Mouse (Mus musculus) forebrain, embryonic 13.5 days (tissue): ENCODE data around the gene A830018L16Rik. TPM values are rescaled to one million over a fixed set of nuclear protein-coding genes. Genes with fewer than 3 reads are reported as not detected.

ENCODE experiments used
- ATAC-seq: fragments of 200-750 bp; cut with Nextera tagmentation; 2 replicates; pipeline ENCODE4 v1.8.0; 2017
- H3K27ac ChIP-seq: fragments of 300-500 bp; sonication (generic); 2 replicates; pipeline ENCODE4 v1.5.1; 2015; ENCODE audit warnings: inconsistent platforms, mild to moderate bottlenecking, moderate library complexity
- H3K27me3 ChIP-seq: fragments of 300-500 bp; sonication (generic); 2 replicates; pipeline ENCODE4 v1.6.1; 2015; ENCODE audit warnings: mild to moderate bottlenecking, inconsistent platforms
- H3K36me3 ChIP-seq: fragments of 300-500 bp; sonication (generic); 2 replicates; pipeline ENCODE4 v1.6.1; 2015; ENCODE audit warnings: mild to moderate bottlenecking, inconsistent platforms; ENCODE audit not compliant: poor library complexity, severe bottlenecking
- H3K4me1 ChIP-seq: fragments of 300-500 bp; sonication (generic); 2 replicates; pipeline ENCODE4 v1.6.1; 2015; ENCODE audit warnings: inconsistent platforms
- H3K4me2 ChIP-seq: fragments of 300-500 bp; sonication (generic); 2 replicates; pipeline ENCODE4 v1.6.1; 2015; ENCODE audit warnings: inconsistent platforms, mild to moderate bottlenecking, moderate library complexity
- H3K4me3 ChIP-seq: fragments of 300-500 bp; sonication (generic); 2 replicates; pipeline ENCODE4 v1.5.1; 2015; ENCODE audit warnings: mild to moderate bottlenecking, inconsistent platforms
- H3K9ac ChIP-seq: fragments of 300-500 bp; sonication (generic); 2 replicates; pipeline ENCODE4 v1.6.1; 2015; ENCODE audit warnings: mild to moderate bottlenecking, inconsistent platforms
- H3K9me3 ChIP-seq: fragments of 300-500 bp; sonication (generic); replicated peaks from 2 replicates; pipeline ENCODE4 v1.6.1; 2016; ENCODE audit warnings: inconsistent platforms
- WGBS: fragments of 180-500 bp; shearing (Covaris S2); methylation state at CpG from one replicate; pipeline ENCODE4 v1.1.7; 2015; 5-methylcytosine and 5-hydroxymethylcytosine counted together
- polyA plus RNA-seq: library from polyadenylated mRNA; unstranded; fragments of >200 nt; fragmentation: Nextera tagmentation; extraction: Ambion mirVana; gene quantifications from 2 replicates; pipeline ENCODE4 v1.2.1, GENCODE M21; 2015

The A830018L16Rik gene
- polyA plus RNA-seq: 0.89 and 2.8 TPM in 2 replicates

GRCm38 (mm10) chr1:11413894-11414556 is at the start of gene A830018L16Rik:
Gene A830018L16Rik, plus strand, starts transcription at chr1:11414105.
- peak within 1 kb of the TSS; percentile 85 for H3K4me2 ChIP-seq
- H3K4me3 ChIP-seq: peak within 1 kb of the TSS; percentile 54
- no peaks in the 10 kb centered on the region for H3K9me3 ChIP-seq
- H3K27ac ChIP-seq: no peak within 1 kb of the TSS
- peak; percentile 99 for ATAC-seq
- H3K27me3 ChIP-seq: peaks cover 11% of the 10 kb centered on the region
- no peaks in the 10 kb centered on the region for H3K36me3 ChIP-seq
- H3K4me1 ChIP-seq: no peaks in the 10 kb centered on the region
- under 1% methylated on average over 50 of the region's 50 CpGs for WGBS
- H3K9ac ChIP-seq: peak within 1 kb of the TSS; percentile 65

- Histone ChIP-seq H3K27ac (no peak overlapping the region), H3K4me3 (no peak overlapping the region), H3K9me3 (no peaks in the 10 kb centered on the region), H3K9ac (no peak overlapping the region), H3K4me1 (no peaks in the 10 kb centered on the region), H3K4me2 (no peak overlapping the region), H3K27me3 (no peaks in the 10 kb centered on the region), H3K36me3 (no peaks in the 10 kb centered on the region)
- ATAC-seq: no peak
- WGBS: 63% methylated on average over 3 of the region's 3 CpGs
Observed at GRCm38 (mm10) chr1:11385846-11386245, 28.1 kb upstream of the A830018L16Rik start.

GRCm38 (mm10) chr1:11395408-11395807 is 18.5 kb upstream of the A830018L16Rik start:
- Histone ChIP-seq H3K9ac (no peak overlapping the region), H3K9me3 (no peaks in the 10 kb centered on the region), H3K4me3 (no peak overlapping the region), H3K36me3 (no peaks in the 10 kb centered on the region), H3K4me2 (no peak overlapping the region), H3K27me3 (no peaks in the 10 kb centered on the region), H3K27ac (no peak overlapping the region), H3K4me1 (no peaks in the 10 kb centered on the region)
- 38% methylated on average over 4 of the region's 4 CpGs for WGBS
- ATAC-seq: no peak

DNA sequence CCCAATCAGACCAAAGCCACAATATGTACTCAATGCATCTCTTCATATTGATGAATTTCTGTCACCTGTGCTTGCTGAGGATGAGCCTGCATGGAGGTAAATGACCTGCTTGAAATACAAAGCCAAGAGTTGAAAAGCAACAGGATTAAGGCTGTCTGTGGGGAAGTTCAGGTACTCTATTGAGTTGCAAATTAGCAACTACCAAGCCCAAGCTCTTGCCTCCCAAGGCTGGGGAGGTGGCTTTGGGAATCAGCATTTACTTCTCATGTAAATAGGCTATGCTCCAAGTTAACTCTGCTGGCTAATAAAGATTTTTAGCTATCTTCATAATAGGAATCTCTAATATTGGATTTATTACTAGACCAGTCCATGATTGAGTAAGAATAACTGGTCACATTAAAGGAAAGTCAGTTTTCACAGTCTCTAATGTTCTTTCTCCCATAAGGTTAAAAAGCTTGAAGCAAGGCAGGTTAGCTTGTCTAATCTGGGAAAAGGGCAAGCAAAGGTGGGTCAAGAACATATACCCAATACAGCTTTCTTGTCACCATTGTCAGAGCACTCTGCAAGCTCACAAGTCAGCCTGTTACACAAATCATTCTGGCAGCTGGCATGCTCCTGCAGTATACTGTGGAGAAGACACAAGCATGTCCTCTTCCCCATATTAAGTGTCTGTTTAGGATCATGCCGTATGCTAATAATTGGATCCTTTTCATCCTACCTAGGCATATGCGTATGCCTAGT is 17.7 kb upstream of the A830018L16Rik start:
- 91% methylated on average over 2 of the region's 2 CpGs for WGBS

GRCm38 (mm10) chr1:11401159-11401558 is 12.7 kb upstream of the A830018L16Rik start:
- H3K27me3 ChIP-seq: no peaks in the 10 kb centered on the region
- no peaks in the 10 kb centered on the region for H3K36me3 ChIP-seq
- H3K4me2 ChIP-seq: no peak overlapping the region
- H3K4me3 ChIP-seq: no peak overlapping the region
- ATAC-seq: no peak
- H3K9me3 ChIP-seq: no peaks in the 10 kb centered on the region
- WGBS: 46% methylated on average over 2 of the region's 2 CpGs
- no peak overlapping the region for H3K27ac ChIP-seq
- H3K9ac ChIP-seq: no peak overlapping the region
- H3K4me1 ChIP-seq: no peaks in the 10 kb centered on the region

More for the DNA sequence above, 17.7 kb upstream of the A830018L16Rik start:
- H3K27ac ChIP-seq: no peak overlapping the region
- no peaks in the 10 kb centered on the region for H3K27me3 ChIP-seq
- H3K36me3 ChIP-seq: no peaks in the 10 kb centered on the region
- no peak for ATAC-seq
- H3K4me1 ChIP-seq: no peaks in the 10 kb centered on the region
- H3K9ac ChIP-seq: no peak overlapping the region
- no peaks in the 10 kb centered on the region for H3K9me3 ChIP-seq
- no peak overlapping the region for H3K4me2 ChIP-seq
- H3K4me3 ChIP-seq: no peak overlapping the region

GRCm38 (mm10) chr1:11405527-11405926 is 8.4 kb upstream of the A830018L16Rik start:
- no peak overlapping the region for H3K9ac ChIP-seq
- H3K36me3 ChIP-seq: no peaks in the 10 kb centered on the region
- H3K4me2 ChIP-seq: no peak overlapping the region
- H3K27me3 ChIP-seq: no peaks in the 10 kb centered on the region
- no peaks in the 10 kb centered on the region for H3K4me1 ChIP-seq
- no peak overlapping the region for H3K4me3 ChIP-seq
- 0 out of 2 replicates have a peak, but pooled peaks have one; percentile 8 for ATAC-seq
- H3K27ac ChIP-seq: no peak overlapping the region
- H3K9me3 ChIP-seq: no peaks in the 10 kb centered on the region

DNA sequence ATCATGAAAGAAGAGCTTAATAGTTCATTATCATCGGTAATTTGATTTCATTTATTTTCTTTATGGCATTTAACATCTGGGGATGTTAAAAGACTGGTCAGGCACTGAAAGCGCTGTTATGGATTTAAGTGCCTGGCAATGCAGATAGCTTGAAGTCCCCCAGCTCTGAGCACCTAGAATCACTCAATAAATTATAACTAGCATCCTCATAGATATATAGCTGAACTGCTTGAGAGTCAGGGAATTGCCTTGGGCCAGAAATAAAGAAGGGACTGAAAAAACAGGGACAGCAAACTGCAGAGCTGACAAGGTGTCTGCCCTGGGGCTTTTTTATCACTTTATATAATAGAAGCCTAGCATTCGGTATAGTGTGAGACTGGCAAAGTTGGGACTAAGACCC is 7.9 kb upstream of the A830018L16Rik start:
- WGBS: 94% methylated on average over 3 of the region's 3 CpGs
- no peak overlapping the region for H3K9ac ChIP-seq
- H3K36me3 ChIP-seq: no peaks in the 10 kb centered on the region
- H3K27me3 ChIP-seq: no peaks in the 10 kb centered on the region
- H3K4me2 ChIP-seq: no peak overlapping the region
- no peak for ATAC-seq
- no peak overlapping the region for H3K4me3 ChIP-seq
- no peaks in the 10 kb centered on the region for H3K4me1 ChIP-seq
- H3K27ac ChIP-seq: no peak overlapping the region
- no peaks in the 10 kb centered on the region for H3K9me3 ChIP-seq

- Histone ChIP-seq H3K27ac (no peak overlapping the region), H3K9ac (peak overlapping the region; percentile 65), H3K4me1 (no peaks in the 10 kb centered on the region), H3K36me3 (no peaks in the 10 kb centered on the region), H3K9me3 (no peaks in the 10 kb centered on the region), H3K27me3 (peaks cover 11% of the 10 kb centered on the region), H3K4me2 (peak overlapping the region; percentile 85), H3K4me3 (peak overlapping the region; percentile 54)
- 4% methylated on average over 9 of the region's 9 CpGs for WGBS
- ATAC-seq: no peak; the same call in 1 of the 2 replicates
Observed at GRCm38 (mm10) chr1:11414560-11414959, 655 bp downstream of the A830018L16Rik start.

DNA sequence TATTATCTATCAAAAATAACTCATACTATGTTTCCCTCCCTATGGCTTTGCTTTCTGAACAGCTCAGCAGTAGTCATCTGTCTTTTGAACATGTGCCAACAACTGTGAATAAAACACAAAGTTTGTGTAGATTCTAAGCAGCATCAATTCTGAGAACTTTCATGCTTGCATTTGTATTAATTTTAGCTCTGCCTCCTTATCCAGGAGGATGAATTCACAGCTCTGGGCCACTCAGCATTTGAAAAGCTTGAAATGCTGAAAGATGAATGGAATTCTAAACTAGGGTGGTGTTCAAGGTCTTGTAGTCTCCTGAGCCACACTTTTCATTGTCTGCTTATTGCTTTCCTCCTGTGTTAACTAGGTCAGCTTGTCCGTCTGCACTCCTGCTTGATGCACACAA is 13.4 kb downstream of the A830018L16Rik start:
- Histone ChIP-seq H3K27me3 (no peaks in the 10 kb centered on the region), H3K4me1 (no peaks in the 10 kb centered on the region), H3K4me2 (no peak overlapping the region), H3K36me3 (no peaks in the 10 kb centered on the region), H3K4me3 (no peak overlapping the region), H3K9me3 (no peaks in the 10 kb centered on the region), H3K27ac (no peak overlapping the region), H3K9ac (no peak overlapping the region)
- ATAC-seq: no peak
- WGBS: 74% methylated on average over 1 of the region's 1 CpGs

GRCm38 (mm10) chr1:11458353-11458752 is 44.4 kb downstream of the A830018L16Rik start:
- peak; percentile 75; the same call in 1 of the 2 replicates for ATAC-seq
- Histone ChIP-seq H3K9me3 (no peaks in the 10 kb centered on the region), H3K4me1 (no peaks in the 10 kb centered on the region), H3K27ac (no peak overlapping the region), H3K4me3 (no peak overlapping the region), H3K9ac (no peak overlapping the region), H3K4me2 (no peak overlapping the region), H3K36me3 (no peaks in the 10 kb centered on the region), H3K27me3 (no peaks in the 10 kb centered on the region)
- WGBS: 89% methylated on average over 1 of the region's 1 CpGs

DNA sequence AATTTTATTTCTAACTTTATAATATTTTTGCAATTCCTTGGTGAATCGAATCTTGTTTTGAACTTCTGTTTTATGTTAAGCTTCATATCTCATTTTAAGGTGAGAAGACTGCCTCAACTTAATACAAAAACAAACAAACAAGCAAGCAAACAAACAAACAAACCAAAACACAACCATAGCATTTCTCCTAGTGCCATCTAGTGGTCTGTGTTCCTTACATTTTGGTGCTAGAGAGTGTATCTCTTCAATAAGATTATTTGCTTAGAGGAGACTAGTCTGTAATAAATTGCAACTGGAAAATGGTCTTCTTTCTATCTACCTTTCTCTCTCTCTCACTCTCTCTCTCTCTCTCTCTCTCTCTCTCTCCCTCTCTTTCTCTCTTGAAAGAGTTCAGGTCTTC is 52.4 kb downstream of the A830018L16Rik start:
- no peak overlapping the region for H3K9ac ChIP-seq
- H3K27ac ChIP-seq: no peak overlapping the region
- H3K36me3 ChIP-seq: no peaks in the 10 kb centered on the region
- WGBS: 67% methylated on average over 1 of the region's 1 CpGs
- H3K4me3 ChIP-seq: no peak overlapping the region
- ATAC-seq: no peak
- H3K9me3 ChIP-seq: no peaks in the 10 kb centered on the region
- H3K4me2 ChIP-seq: no peak overlapping the region
- no peaks in the 10 kb centered on the region for H3K27me3 ChIP-seq
- no peaks in the 10 kb centered on the region for H3K4me1 ChIP-seq

- no peaks in the 10 kb centered on the region for H3K36me3 ChIP-seq
- H3K4me1 ChIP-seq: no peaks in the 10 kb centered on the region
- no peak overlapping the region for H3K4me3 ChIP-seq
- no peak overlapping the region for H3K4me2 ChIP-seq
- H3K9ac ChIP-seq: no peak overlapping the region
- WGBS: 63% methylated on average over 5 of the region's 5 CpGs
- H3K9me3 ChIP-seq: no peaks in the 10 kb centered on the region
- H3K27ac ChIP-seq: no peak overlapping the region
- no peaks in the 10 kb centered on the region for H3K27me3 ChIP-seq
- ATAC-seq: no peak
Observed at GRCm38 (mm10) chr1:11467065-11467643, 53.2 kb downstream of the A830018L16Rik start.
